Mouse (Mus musculus) neural tube, embryonic 11.5 days (tissue): ENCODE results near the gene Phrf1. TPM values are rescaled to one million over a fixed set of nuclear protein-coding genes. Genes with fewer than 3 reads are reported as not detected.
A peak's percentile ranks its signal among the peaks of the same experiment; 100 is the strongest.
"Not testable (repeated sequence)": the region's sequence is repeated elsewhere in the genome, so short reads cannot be mapped to it uniquely, and the experiment has no call there.

ENCODE experiments used
- ATAC-seq: fragments of 200-750 bp; cut with Nextera tagmentation; 2 replicates; pipeline ENCODE4 v1.8.0; 2017; ENCODE audit warnings: moderate number of reproducible peaks, mild to moderate bottlenecking, moderate TSS enrichment, moderate library complexity; ENCODE audit not compliant: insufficient read depth, low FRiP score, low TSS enrichment
- DNase-seq: peaks from one replicate; pipeline ENCODE4 v3.0.0-alpha.2; 2015; ENCODE audit warnings: low spot score
- H3K27ac ChIP-seq: fragments of 300-500 bp; sonication (generic); 2 replicates; pipeline ENCODE4 v1.5.1; 2014; ENCODE audit warnings: low read depth, mild to moderate bottlenecking, low read length
- H3K27me3 ChIP-seq: fragments of 300-500 bp; sonication (generic); 2 replicates; pipeline ENCODE4 v1.6.1; 2014; ENCODE audit warnings: mild to moderate bottlenecking, low read length, mixed read lengths; ENCODE audit not compliant: control insufficient read depth, insufficient read depth
- H3K36me3 ChIP-seq: fragments of 300-500 bp; sonication (generic); 2 replicates; pipeline ENCODE4 v1.6.1; 2014; ENCODE audit warnings: mild to moderate bottlenecking, low read length, moderate library complexity, mixed read lengths; ENCODE audit not compliant: control insufficient read depth, insufficient read depth
- H3K4me1 ChIP-seq: fragments of 300-500 bp; sonication (generic); 2 replicates; pipeline ENCODE4 v1.6.1; 2014; ENCODE audit warnings: low read length, mixed read lengths; ENCODE audit not compliant: control insufficient read depth, insufficient read depth
- H3K4me2 ChIP-seq: fragments of 300-500 bp; sonication (generic); 2 replicates; pipeline ENCODE4 v1.6.1; 2014; ENCODE audit warnings: low read depth, mild to moderate bottlenecking, moderate library complexity
- H3K4me3 ChIP-seq: fragments of 300-500 bp; sonication (generic); 2 replicates; pipeline ENCODE4 v1.5.1; 2014; ENCODE audit warnings: low read depth, low read length
- H3K9ac ChIP-seq: fragments of 300-500 bp; sonication (generic); 2 replicates; pipeline ENCODE4 v1.6.1; 2014; ENCODE audit warnings: mild to moderate bottlenecking, low read length
- H3K9me3 ChIP-seq: fragments of 300-500 bp; sonication (generic); 2 replicates; pipeline ENCODE4 v1.6.1; 2016; ENCODE audit warnings: low read length; ENCODE audit not compliant: control insufficient read depth
- WGBS: fragments of 180-500 bp; shearing (Covaris S2); extraction: QIAGEN DNeasy Blood & Tissue Kit; methylation state at CpG from one replicate; pipeline ENCODE4 v1.1.7; 2014; 5-methylcytosine and 5-hydroxymethylcytosine counted together
- polyA plus RNA-seq: library from polyadenylated mRNA; unstranded; fragments of >200 nt; fragmentation: Nextera tagmentation; extraction: Ambion mirVana; gene quantifications from 2 replicates; pipeline ENCODE4 v1.2.1, GENCODE M21; 2014

The Phrf1 gene
- polyA plus RNA-seq, 1 experiment from 2014 or later, result 93.3 TPM

- ATAC-seq, result no peak
- no peaks in the 10 kb centered on the region for H3K27me3 ChIP-seq
- peaks cover 19% of the 10 kb centered on the region for H3K36me3 ChIP-seq
- 92% methylated on average over 9 of the region's 10 CpGs for WGBS
- peaks cover 7% of the 10 kb centered on the region for H3K4me1 ChIP-seq
- H3K27ac ChIP-seq, result no peak overlapping the region
- no peaks in the 10 kb centered on the region for H3K9me3 ChIP-seq
- no peak for DNase-seq
- no peak overlapping the region for H3K4me2 ChIP-seq
- H3K9ac ChIP-seq, result no peak overlapping the region
- no peak overlapping the region for H3K4me3 ChIP-seq
Measured at GRCm38 (mm10) chr7:141231551-141231950, 3.0 kb downstream of the Phrf1 start.

GRCm38 (mm10) chr7:141250486-141250885, 21.9 kb downstream of the Phrf1 start:
- DNase-seq, H3K27ac ChIP-seq, H3K9ac ChIP-seq, H3K4me2 ChIP-seq, H3K9me3 ChIP-seq, H3K4me3 ChIP-seq, ATAC-seq, H3K27me3 ChIP-seq, H3K4me1 ChIP-seq: not testable (repeated sequence)
- peaks cover 18% of the 10 kb centered on the region for H3K36me3 ChIP-seq
- WGBS, result 93% methylated on average over 4 of the region's 4 CpGs

GRCm38 (mm10) chr7:141256159-141256558, 27.6 kb downstream of the Phrf1 start:
- Histone ChIP-seq H3K27ac (no peak overlapping the region), H3K36me3 (peaks cover 47% of the 10 kb centered on the region), H3K4me3 (no peak overlapping the region), H3K9ac (no peak overlapping the region), H3K4me2 (no peak overlapping the region), H3K4me1 (no peaks in the 10 kb centered on the region), H3K9me3 (no peaks in the 10 kb centered on the region), H3K27me3 (no peaks in the 10 kb centered on the region)
- DNase-seq (peak; percentile 8), ATAC-seq (no peak)
- 94% methylated on average over 10 of the region's 10 CpGs for WGBS

- ATAC-seq (no peak), DNase-seq (no peak)
- Histone ChIP-seq H3K4me1 (peaks cover 10% of the 10 kb centered on the region; the same call in 1 of the 2 replicates), H3K27ac (no peak overlapping the region), H3K9me3 (no peaks in the 10 kb centered on the region), H3K36me3 (peaks cover 51% of the 10 kb centered on the region), H3K9ac (no peak overlapping the region), H3K27me3 (no peaks in the 10 kb centered on the region), H3K4me2 (no peak overlapping the region), H3K4me3 (no peak overlapping the region)
- 93% methylated on average over 3 of the region's 3 CpGs for WGBS
Measured at GRCm38 (mm10) chr7:141261480-141261879, 32.9 kb downstream of the Phrf1 start.

GRCm38 (mm10) chr7:141263640-141264039, 35.1 kb downstream of the Phrf1 start:
- H3K9me3 ChIP-seq, result no peaks in the 10 kb centered on the region
- H3K36me3 ChIP-seq, result peaks cover 34% of the 10 kb centered on the region
- no peak overlapping the region for H3K27ac ChIP-seq
- H3K4me3 ChIP-seq, result no peak overlapping the region
- ATAC-seq (no peak), DNase-seq (no peak)
- peaks cover 10% of the 10 kb centered on the region; the same call in 1 of the 2 replicates for H3K4me1 ChIP-seq
- H3K4me2 ChIP-seq, result no peak overlapping the region
- no peak overlapping the region for H3K9ac ChIP-seq
- WGBS, result 85% methylated on average over 13 of the region's 13 CpGs
- no peaks in the 10 kb centered on the region for H3K27me3 ChIP-seq

GRCm38 (mm10) chr7:141264041-141264700, 35.6 kb downstream of the Phrf1 start:
- Histone ChIP-seq H3K36me3 (peaks cover 30% of the 10 kb centered on the region), H3K9me3 (no peaks in the 10 kb centered on the region), H3K4me2 (no peak overlapping the region), H3K27me3 (no peaks in the 10 kb centered on the region), H3K27ac (no peak overlapping the region), H3K4me3 (no peak overlapping the region), H3K4me1 (peaks cover 10% of the 10 kb centered on the region; the same call in 1 of the 2 replicates), H3K9ac (no peak overlapping the region)
- no peak for ATAC-seq
- DNase-seq, result no peak
- 70% methylated on average over 11 of the region's 11 CpGs for WGBS

GRCm38 (mm10) chr7:141264761-141265410, 36.3 kb downstream of the Phrf1 start:
- Histone ChIP-seq H3K4me2 (no peak overlapping the region), H3K9me3 (no peaks in the 10 kb centered on the region), H3K36me3 (peaks cover 27% of the 10 kb centered on the region), H3K27me3 (no peaks in the 10 kb centered on the region), H3K4me1 (peaks cover 10% of the 10 kb centered on the region; the same call in 1 of the 2 replicates), H3K4me3 (no peak overlapping the region), H3K27ac (no peak overlapping the region), H3K9ac (no peak overlapping the region; the same call in 1 of the 2 replicates)
- ATAC-seq, result peak; percentile 61; the same call in 1 of the 2 replicates
- WGBS, result 42% methylated on average over 12 of the region's 12 CpGs
- peak; percentile 56 for DNase-seq

- no peak; the same call in 1 of the 2 replicates for ATAC-seq
- no peak overlapping the region for H3K4me3 ChIP-seq
- no peak overlapping the region; the same call in 1 of the 2 replicates for H3K4me2 ChIP-seq
- H3K4me1 ChIP-seq, result peaks cover 10% of the 10 kb centered on the region; the same call in 1 of the 2 replicates
- H3K9me3 ChIP-seq, result no peaks in the 10 kb centered on the region
- DNase-seq, result no peak
- WGBS, result 44% methylated on average over 11 of the region's 11 CpGs
- H3K36me3 ChIP-seq, result peaks cover 23% of the 10 kb centered on the region
- no peak overlapping the region for H3K27ac ChIP-seq
- no peak overlapping the region for H3K9ac ChIP-seq
- no peaks in the 10 kb centered on the region for H3K27me3 ChIP-seq
Measured at GRCm38 (mm10) chr7:141265411-141265738, 36.8 kb downstream of the Phrf1 start.
